Mouse (Mus musculus): ENCODE measurements at regions not wholly inside any gene's neighbourhood (a gene's known extent, or its start where the extent isn't known, plus 50 kb on each side); places are given as distances from the start of the nearest gene placed in this dataset.

- TF ChIP-seq GATA4 (IDR thresholded peaks at IDR 0.05; ENCODE audit: insufficient replicate concordance, low read length), result no peak
Observed at GRCm38 (mm10) chr2:169191465-169191864, 236.1 kb upstream of the Zfp64 start.

GRCm38 (mm10) chr2:169177565-169177964 is 222.2 kb upstream of the Zfp64 start:
- no peak for TF ChIP-seq GATA4 (IDR thresholded peaks at IDR 0.05; ENCODE audit: insufficient replicate concordance, low read length)

GRCm38 (mm10) chr2:169168795-169169194 is 213.4 kb upstream of the Zfp64 start:
- TF ChIP-seq GATA4 (IDR thresholded peaks at IDR 0.05; ENCODE audit: insufficient replicate concordance, low read length), result no peak

DNA sequence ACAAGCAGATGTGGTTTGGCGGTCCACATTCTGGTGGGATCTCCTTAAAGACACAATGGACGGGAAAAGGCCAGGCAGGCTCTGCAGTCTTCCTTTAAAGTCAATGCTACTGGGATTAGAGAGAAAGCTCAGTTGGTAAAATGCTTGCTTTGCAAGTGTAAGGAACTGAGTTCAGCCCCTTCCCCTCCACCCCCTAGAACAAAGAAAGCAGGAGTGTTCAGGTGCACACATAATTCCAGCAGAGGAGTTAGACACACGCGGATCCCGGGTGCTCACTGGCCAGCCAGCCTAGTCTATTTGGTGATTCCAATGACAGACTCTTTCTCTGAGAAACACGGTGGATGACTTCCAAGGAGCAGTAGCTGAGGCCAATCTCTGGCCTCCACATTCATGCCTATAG is 213.0 kb upstream of the Zfp64 start:
- TF ChIP-seq GATA4 (IDR thresholded peaks at IDR 0.05; ENCODE audit: insufficient replicate concordance, low read length), result no peak

DNA sequence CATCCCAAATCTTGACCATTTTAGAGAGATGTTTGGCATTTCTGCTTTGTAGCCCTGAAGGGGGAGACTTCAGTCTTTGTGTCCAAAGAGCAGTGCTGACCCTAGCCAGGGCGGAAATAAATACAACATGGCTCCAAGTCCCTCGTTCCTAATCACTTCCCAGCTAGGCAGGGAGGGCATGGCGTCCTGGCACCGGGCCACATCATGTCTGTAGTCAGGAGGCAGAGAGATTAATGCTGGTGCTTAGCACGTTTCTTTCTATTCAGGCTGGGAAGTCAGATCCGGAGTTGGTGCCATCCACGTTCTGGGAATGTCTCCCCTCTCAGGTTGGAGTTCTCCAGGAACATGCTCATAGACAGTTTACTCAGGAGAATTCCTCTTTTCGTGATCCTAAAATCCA is 206.3 kb upstream of the Zfp64 start:
- no peak for TF ChIP-seq GATA4 (IDR thresholded peaks at IDR 0.05; ENCODE audit: insufficient replicate concordance, low read length)

- no peak for TF ChIP-seq GATA4 (IDR thresholded peaks at IDR 0.05; ENCODE audit: insufficient replicate concordance, low read length)
Observed at GRCm38 (mm10) chr2:169158760-169159159, 203.4 kb upstream of the Zfp64 start.

DNA sequence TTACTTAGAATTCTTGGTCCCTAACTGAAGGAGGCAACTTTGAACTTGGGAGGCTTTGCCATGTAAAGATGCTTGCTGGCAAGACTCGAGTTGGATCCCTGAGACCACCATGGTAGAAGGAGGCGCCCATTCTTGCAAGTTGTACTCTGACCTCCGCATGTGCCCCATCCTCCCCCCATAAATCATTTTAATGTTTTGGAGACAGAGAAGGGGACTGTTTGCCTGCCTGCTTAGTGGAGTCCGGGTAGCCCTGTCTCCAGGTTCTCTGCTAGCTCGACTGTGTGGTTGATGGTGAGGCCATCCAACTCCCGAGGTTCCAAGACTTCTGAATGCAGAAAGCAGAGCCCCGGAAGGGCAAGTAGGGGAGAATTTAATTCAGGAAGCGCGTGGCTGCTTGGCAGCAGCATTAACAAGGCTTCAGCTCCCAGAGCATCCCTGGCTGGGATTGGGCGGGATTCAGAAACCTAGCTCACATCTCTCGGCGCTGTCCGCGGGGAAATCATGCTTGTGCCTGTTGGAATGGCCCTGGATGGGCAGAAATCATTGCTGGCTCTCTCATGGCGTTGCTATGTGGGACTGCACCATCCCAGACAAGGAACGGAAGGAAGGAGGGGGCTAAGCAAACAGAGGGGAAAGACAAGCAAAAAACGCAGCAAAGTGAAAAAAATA is 202.8 kb upstream of the Zfp64 start:
- TF ChIP-seq GATA4 (IDR thresholded peaks at IDR 0.05; ENCODE audit: insufficient replicate concordance, low read length), result no peak

- TF ChIP-seq GATA4 (IDR thresholded peaks at IDR 0.05; ENCODE audit: insufficient replicate concordance, low read length), result no peak
Observed at GRCm38 (mm10) chr2:169156908-169157307, 201.5 kb upstream of the Zfp64 start.

- no peak for TF ChIP-seq GATA4 (IDR thresholded peaks at IDR 0.05; ENCODE audit: insufficient replicate concordance, low read length)
Observed at GRCm38 (mm10) chr2:169154881-169155280, 199.5 kb upstream of the Zfp64 start.

DNA sequence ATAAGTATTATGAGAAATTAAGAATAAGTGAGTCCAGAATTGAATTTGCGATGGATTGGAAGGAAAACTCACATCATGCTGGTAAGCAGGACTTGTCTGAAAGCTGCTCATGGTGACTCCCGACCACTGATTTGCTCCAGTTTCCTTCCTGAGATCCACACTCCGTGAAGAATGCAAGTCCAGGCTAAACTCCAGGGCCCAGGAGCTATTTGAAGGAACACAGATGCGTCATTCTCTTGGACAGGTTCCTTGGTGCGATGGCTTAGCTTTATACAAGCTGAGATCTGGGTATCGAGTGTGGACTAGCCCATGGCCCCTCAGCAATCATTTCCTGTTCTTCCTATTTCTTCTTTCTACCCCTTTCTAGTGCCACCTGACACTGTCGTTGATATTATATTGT is 192.3 kb upstream of the Zfp64 start:
- no peak for TF ChIP-seq GATA4 (IDR thresholded peaks at IDR 0.05; ENCODE audit: insufficient replicate concordance, low read length)

GRCm38 (mm10) chr2:169142224-169142623 is 186.8 kb upstream of the Zfp64 start:
- no peak for TF ChIP-seq GATA4 (IDR thresholded peaks at IDR 0.05; ENCODE audit: insufficient replicate concordance, low read length)

GRCm38 (mm10) chr2:169133855-169134254 is 178.5 kb upstream of the Zfp64 start:
- TF ChIP-seq GATA4 (IDR thresholded peaks at IDR 0.05; ENCODE audit: insufficient replicate concordance, low read length), result no peak

- TF ChIP-seq GATA4 (IDR thresholded peaks at IDR 0.05; ENCODE audit: insufficient replicate concordance, low read length), result no peak
Observed at GRCm38 (mm10) chr2:169125476-169125875, 170.1 kb upstream of the Zfp64 start.

GRCm38 (mm10) chr2:169122887-169123286 is 167.5 kb upstream of the Zfp64 start:
- no peak for TF ChIP-seq GATA4 (IDR thresholded peaks at IDR 0.05; ENCODE audit: insufficient replicate concordance, low read length)

DNA sequence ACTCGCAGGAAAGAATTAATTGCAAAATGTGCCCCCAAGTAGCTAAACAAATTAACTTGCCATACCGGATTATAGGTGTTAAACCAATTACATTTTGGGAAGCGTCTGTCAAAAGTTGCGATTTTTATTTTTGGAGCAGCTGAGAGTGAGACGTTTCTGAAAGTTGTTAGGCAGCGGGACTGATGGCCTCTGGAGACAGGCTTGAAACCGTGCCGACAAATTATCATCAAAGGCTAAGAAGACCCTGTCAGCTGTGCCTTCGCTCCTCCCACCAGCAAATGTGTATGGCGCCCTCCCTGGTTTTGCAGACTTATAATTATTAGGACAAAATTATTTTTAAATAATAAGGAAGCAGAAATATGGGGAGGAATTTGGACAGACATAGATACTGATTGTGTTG is 161.5 kb upstream of the Zfp64 start:
- TF ChIP-seq GATA4 (IDR thresholded peaks at IDR 0.05; ENCODE audit: insufficient replicate concordance, low read length), result no peak

DNA sequence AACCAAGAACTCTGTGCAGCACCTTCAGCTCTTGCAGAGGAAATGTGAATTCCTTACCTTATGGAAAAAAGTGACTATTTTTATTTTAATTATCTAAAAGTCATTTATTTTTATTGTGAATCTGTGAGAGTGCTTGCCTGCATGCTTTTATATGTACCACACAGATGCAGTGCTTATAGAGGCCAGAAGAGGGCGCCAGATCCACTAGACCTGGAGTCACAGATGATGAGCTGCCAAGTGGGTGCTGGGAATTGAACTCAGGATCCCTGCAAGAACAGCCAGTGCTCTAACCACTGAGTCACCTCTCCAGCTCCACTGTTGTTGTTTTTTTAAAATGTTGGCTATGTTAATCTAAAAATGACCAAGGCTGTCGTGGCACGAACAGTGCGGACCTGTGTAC is 153.7 kb upstream of the Zfp64 start:
- no peak for TF ChIP-seq GATA4 (IDR thresholded peaks at IDR 0.05; ENCODE audit: insufficient replicate concordance, low read length)

DNA sequence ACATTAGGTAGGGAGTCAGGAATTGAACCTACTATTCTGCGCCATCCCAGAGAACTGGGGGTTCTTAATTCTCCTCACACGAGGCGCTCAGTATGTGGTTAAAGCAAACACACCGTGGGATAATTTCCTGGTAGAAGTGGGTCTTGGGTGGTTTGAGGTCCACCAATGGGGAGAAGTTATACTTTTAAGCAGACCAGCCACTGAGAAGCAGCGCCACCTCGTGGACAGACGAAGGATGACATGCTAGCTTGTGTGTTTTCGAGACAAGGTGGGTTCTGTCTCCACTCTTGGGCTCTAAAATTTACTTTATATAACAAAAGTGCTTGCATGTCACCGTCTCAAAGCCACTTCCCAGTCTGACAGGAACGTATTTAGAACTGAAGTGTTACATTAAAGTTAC is 152.7 kb upstream of the Zfp64 start:
- no peak for TF ChIP-seq GATA4 (IDR thresholded peaks at IDR 0.05; ENCODE audit: insufficient replicate concordance, low read length)

All from liver, adult (tissue).